Mouse (Mus musculus) limb, embryonic 10.5 days (tissue): ENCODE data around the gene Olfr373. TPM values are rescaled to one million over a fixed set of nuclear protein-coding genes. Genes with fewer than 3 reads are reported as not detected.
A peak's percentile ranks its signal among the peaks of the same experiment; 100 is the strongest.

Source experiments
- DNase-seq: peaks from one replicate; pipeline ENCODE4 v3.0.0-alpha.2; 2017; ENCODE audit warnings: low spot score
- H3K27ac ChIP-seq: fragments of 300-500 bp; sonication (generic); 2 replicates; pipeline ENCODE4 v1.5.1; 2016; ENCODE audit warnings: mild to moderate bottlenecking
- H3K27me3 ChIP-seq: fragments of 300-500 bp; sonication (generic); 2 replicates; pipeline ENCODE4 v1.6.1; 2016; ENCODE audit warnings: low read depth, mild to moderate bottlenecking; ENCODE audit not compliant: poor library complexity, severe bottlenecking
- H3K36me3 ChIP-seq: fragments of 300-500 bp; sonication (generic); 2 replicates; pipeline ENCODE4 v1.6.1; 2016; ENCODE audit warnings: mild to moderate bottlenecking, moderate library complexity
- H3K4me1 ChIP-seq: fragments of 300-500 bp; sonication (generic); 2 replicates; pipeline ENCODE4 v1.6.1; 2016
- H3K4me3 ChIP-seq: fragments of 300-500 bp; sonication (generic); 2 replicates; pipeline ENCODE4 v1.5.1; 2016; ENCODE audit warnings: mild to moderate bottlenecking, moderate library complexity
- H3K9me3 ChIP-seq: fragments of 300-500 bp; sonication (generic); replicated peaks from 2 replicates; pipeline ENCODE4 v1.6.1; 2016; ENCODE audit warnings: mild to moderate bottlenecking
- WGBS: fragments of 180-500 bp; shearing (Covaris S2); methylation state at CpG from one replicate; pipeline ENCODE4 v1.1.7; 2016; 5-methylcytosine and 5-hydroxymethylcytosine counted together
- polyA plus RNA-seq: library from polyadenylated mRNA; unstranded; fragments of >200 nt; fragmentation: Nextera tagmentation; extraction: Ambion mirVana; gene quantifications from 2 replicates; pipeline ENCODE4 v1.2.1, GENCODE M21; 2016

The Olfr373 gene
- polyA plus RNA-seq, 1 experiment from 2014 or later = not detected

GRCm38 (mm10) chr8:72136302-72136978, 53.5 kb downstream of the Olfr373 start:
- H3K27ac ChIP-seq = peak overlapping the region; percentile 100
- peaks cover 40% of the 10 kb centered on the region for H3K36me3 ChIP-seq
- peak; percentile 81 for DNase-seq
- 0% methylated on average over 18 of the region's 18 CpGs for whole genome bisulfite sequencing
- peaks cover 33% of the 10 kb centered on the region for H3K4me1 ChIP-seq
- no peaks in the 10 kb centered on the region for H3K9me3 ChIP-seq
- no peaks in the 10 kb centered on the region for H3K27me3 ChIP-seq
- H3K4me3 ChIP-seq = peak overlapping the region; percentile 92

- Histone ChIP-seq H3K4me3 (peak overlapping the region; percentile 92), H3K27me3 (no peaks in the 10 kb centered on the region), H3K27ac (peak overlapping the region; percentile 100), H3K4me1 (peaks cover 25% of the 10 kb centered on the region), H3K36me3 (peaks cover 50% of the 10 kb centered on the region), H3K9me3 (no peaks in the 10 kb centered on the region)
- no peak for DNase-seq
- 82% methylated on average over 2 of the region's 2 CpGs for WGBS
These were observed 54.5 kb downstream of the Olfr373 start for GRCm38 (mm10) chr8:72137431-72137830.

GRCm38 (mm10) chr8:72138456-72138855, 55.5 kb downstream of the Olfr373 start:
- H3K27ac ChIP-seq = no peak overlapping the region
- H3K27me3 ChIP-seq = no peaks in the 10 kb centered on the region
- H3K4me1 ChIP-seq = peaks cover 20% of the 10 kb centered on the region
- no peaks in the 10 kb centered on the region for H3K9me3 ChIP-seq
- no peak overlapping the region for H3K4me3 ChIP-seq
- 93% methylated on average over 5 of the region's 5 CpGs for WGBS
- peaks cover 60% of the 10 kb centered on the region for H3K36me3 ChIP-seq
- DNase-seq = no peak

GRCm38 (mm10) chr8:72143256-72143824, 60.4 kb downstream of the Olfr373 start:
- Histone ChIP-seq H3K4me1 (no peaks in the 10 kb centered on the region), H3K27ac (no peak overlapping the region), H3K4me3 (no peak overlapping the region), H3K27me3 (no peaks in the 10 kb centered on the region), H3K9me3 (no peaks in the 10 kb centered on the region), H3K36me3 (peaks cover 100% of the 10 kb centered on the region)
- DNase-seq = no peak
- WGBS = 93% methylated on average over 13 of the region's 13 CpGs

- H3K27me3 ChIP-seq = no peaks in the 10 kb centered on the region
- 87% methylated on average over 5 of the region's 5 CpGs for WGBS
- H3K4me1 ChIP-seq = no peaks in the 10 kb centered on the region
- H3K36me3 ChIP-seq = peaks cover 97% of the 10 kb centered on the region
- no peak overlapping the region for H3K27ac ChIP-seq
- no peak for DNase-seq
- H3K4me3 ChIP-seq = no peak overlapping the region
- no peaks in the 10 kb centered on the region for H3K9me3 ChIP-seq
These were observed 61.5 kb downstream of the Olfr373 start for GRCm38 (mm10) chr8:72144345-72144975.

GRCm38 (mm10) chr8:72145511-72145910, 62.5 kb downstream of the Olfr373 start:
- no peaks in the 10 kb centered on the region for H3K4me1 ChIP-seq
- WGBS = 96% methylated on average over 3 of the region's 3 CpGs
- H3K27me3 ChIP-seq = no peaks in the 10 kb centered on the region
- H3K27ac ChIP-seq = no peak overlapping the region
- H3K9me3 ChIP-seq = no peaks in the 10 kb centered on the region
- no peak for DNase-seq
- peaks cover 97% of the 10 kb centered on the region for H3K36me3 ChIP-seq
- no peak overlapping the region for H3K4me3 ChIP-seq

- no peak for DNase-seq
- no peaks in the 10 kb centered on the region for H3K27me3 ChIP-seq
- no peak overlapping the region for H3K4me3 ChIP-seq
- H3K36me3 ChIP-seq = peaks cover 97% of the 10 kb centered on the region
- H3K9me3 ChIP-seq = no peaks in the 10 kb centered on the region
- 93% methylated on average over 1 of the region's 1 CpGs for WGBS
- no peaks in the 10 kb centered on the region for H3K4me1 ChIP-seq
- no peak overlapping the region for H3K27ac ChIP-seq
These were observed 63.1 kb downstream of the Olfr373 start for GRCm38 (mm10) chr8:72146056-72146455.

- Histone ChIP-seq H3K9me3 (no peaks in the 10 kb centered on the region), H3K4me3 (no peak overlapping the region), H3K36me3 (peaks cover 97% of the 10 kb centered on the region), H3K27ac (no peak overlapping the region), H3K4me1 (no peaks in the 10 kb centered on the region), H3K27me3 (no peaks in the 10 kb centered on the region)
- DNase-seq = no peak
- 90% methylated on average over 3 of the region's 3 CpGs for WGBS
These were observed 63.6 kb downstream of the Olfr373 start for GRCm38 (mm10) chr8:72146556-72146955.

- DNase-seq = no peak
- no peaks in the 10 kb centered on the region for H3K27me3 ChIP-seq
- H3K27ac ChIP-seq = no peak overlapping the region
- no peak overlapping the region for H3K4me3 ChIP-seq
- H3K36me3 ChIP-seq = peaks cover 97% of the 10 kb centered on the region
- H3K4me1 ChIP-seq = no peaks in the 10 kb centered on the region
- WGBS = 94% methylated on average over 2 of the region's 2 CpGs
- H3K9me3 ChIP-seq = no peaks in the 10 kb centered on the region
These were observed 64.3 kb downstream of the Olfr373 start for GRCm38 (mm10) chr8:72147266-72147665.

GRCm38 (mm10) chr8:72149056-72149455, 66.1 kb downstream of the Olfr373 start:
- DNase-seq = no peak
- H3K9me3 ChIP-seq = no peaks in the 10 kb centered on the region
- no peak overlapping the region for H3K27ac ChIP-seq
- no peaks in the 10 kb centered on the region for H3K4me1 ChIP-seq
- 100% methylated on average over 1 of the region's 1 CpGs for WGBS
- no peak overlapping the region for H3K4me3 ChIP-seq
- no peaks in the 10 kb centered on the region for H3K27me3 ChIP-seq
- peaks cover 97% of the 10 kb centered on the region for H3K36me3 ChIP-seq

- Histone ChIP-seq H3K9me3 (no peaks in the 10 kb centered on the region), H3K4me1 (no peaks in the 10 kb centered on the region), H3K27ac (no peak overlapping the region), H3K27me3 (no peaks in the 10 kb centered on the region), H3K36me3 (peaks cover 77% of the 10 kb centered on the region), H3K4me3 (no peak overlapping the region)
- DNase-seq = no peak
- 89% methylated on average over 3 of the region's 3 CpGs for WGBS
These were observed 68.6 kb downstream of the Olfr373 start for GRCm38 (mm10) chr8:72151418-72152078.
